Mouse (Mus musculus) macrophage (primary cell): ENCODE data around the gene Tm4sf5. TPM values are rescaled to one million over a fixed set of nuclear protein-coding genes. Genes with fewer than 3 reads are reported as not detected.

Source experiments
- H3K27ac ChIP-seq: fragments of 350-480 bp; formaldehyde crosslinking; 2 replicates; pipeline ENCODE4 v1.9.0; 2021
- H3K36me3 ChIP-seq: fragments of 350-480 bp; formaldehyde crosslinking; 2 replicates; pipeline ENCODE4 v1.9.0; 2021; ENCODE audit errors: inconsistent target
- H3K4me3 ChIP-seq: fragments of 350-480 bp; formaldehyde crosslinking; 2 replicates; pipeline ENCODE4 v1.9.0; 2021; ENCODE audit errors: inconsistent target
- H3K79me2 ChIP-seq: fragments of 350-480 bp; formaldehyde crosslinking; 2 replicates; pipeline ENCODE4 v1.9.0; 2021; ENCODE audit errors: inconsistent target
- WGBS: methylation state at CpG from one replicate; pipeline ENCODE4 v1.1.7; 2026; ENCODE audit warnings: inconsistent platforms; ENCODE audit not compliant: missing documents; 5-methylcytosine and 5-hydroxymethylcytosine counted together
- polyA plus RNA-seq: library from polyadenylated mRNA; stranded (reverse); fragments of 250-400 nt; gene quantifications from 3 replicates; pipeline ENCODE4 v1.2.4, GENCODE M21; 2018; ENCODE audit warnings: inconsistent platforms

Tm4sf5 gene
- polyA plus RNA-seq, 1 experiment from 2014 or later, result 2.7 TPM

- H3K27ac ChIP-seq, result peak overlapping the region; percentile 98
- H3K4me3 ChIP-seq, result no peak overlapping the region
- H3K79me2 ChIP-seq, result no peaks in the 10 kb centered on the region
- 1% methylated on average over 6 of the region's 6 CpGs for WGBS
- no peaks in the 10 kb centered on the region for H3K36me3 ChIP-seq
Observed at GRCm38 (mm10) chr11:70489684-70490083, 15.4 kb upstream of the Tm4sf5 start.

GRCm38 (mm10) chr11:70499566-70500475, 5.2 kb upstream of the Tm4sf5 start:
- Histone ChIP-seq H3K36me3 (no peaks in the 10 kb centered on the region), H3K79me2 (no peaks in the 10 kb centered on the region), H3K4me3 (no peak overlapping the region), H3K27ac (peak overlapping the region; percentile 41)
- WGBS, result 68% methylated on average over 13 of the region's 14 CpGs

GRCm38 (mm10) chr11:70500476-70500812, 4.6 kb upstream of the Tm4sf5 start:
- no peaks in the 10 kb centered on the region for H3K79me2 ChIP-seq
- H3K4me3 ChIP-seq, result no peak overlapping the region
- no peak overlapping the region for H3K27ac ChIP-seq
- WGBS, result 100% methylated on average over 1 of the region's 1 CpGs
- H3K36me3 ChIP-seq, result no peaks in the 10 kb centered on the region

- Histone ChIP-seq H3K27ac (no peak overlapping the region), H3K4me3 (no peak overlapping the region), H3K79me2 (no peaks in the 10 kb centered on the region), H3K36me3 (no peaks in the 10 kb centered on the region)
- 94% methylated on average over 3 of the region's 3 CpGs for WGBS
Observed at GRCm38 (mm10) chr11:70502018-70502417, 3.0 kb upstream of the Tm4sf5 start.

- H3K36me3 ChIP-seq, result no peaks in the 10 kb centered on the region
- H3K4me3 ChIP-seq, result no peak overlapping the region
- H3K79me2 ChIP-seq, result no peaks in the 10 kb centered on the region
- H3K27ac ChIP-seq, result no peak overlapping the region
- WGBS, result 33% methylated on average over 4 of the region's 4 CpGs
Observed at GRCm38 (mm10) chr11:70506385-70506784, 1.3 kb downstream of the Tm4sf5 start.

- H3K36me3 ChIP-seq, result no peaks in the 10 kb centered on the region
- no peak overlapping the region for H3K4me3 ChIP-seq
- WGBS, result 81% methylated on average over 7 of the region's 7 CpGs
- H3K79me2 ChIP-seq, result no peaks in the 10 kb centered on the region
- no peak overlapping the region for H3K27ac ChIP-seq
Observed at GRCm38 (mm10) chr11:70506962-70507515, 2.0 kb downstream of the Tm4sf5 start.

- H3K36me3 ChIP-seq, result no peaks in the 10 kb centered on the region
- H3K4me3 ChIP-seq, result no peak overlapping the region
- no peaks in the 10 kb centered on the region for H3K79me2 ChIP-seq
- no peak overlapping the region for H3K27ac ChIP-seq
- 19% methylated on average over 19 of the region's 19 CpGs for WGBS
Observed at GRCm38 (mm10) chr11:70509753-70510564, 4.9 kb downstream of the Tm4sf5 start.

- H3K79me2 ChIP-seq, result no peaks in the 10 kb centered on the region
- no peak overlapping the region for H3K27ac ChIP-seq
- WGBS, result 83% methylated on average over 2 of the region's 2 CpGs
- no peak overlapping the region for H3K4me3 ChIP-seq
- H3K36me3 ChIP-seq, result no peaks in the 10 kb centered on the region
Observed at GRCm38 (mm10) chr11:70511242-70511641, 6.2 kb downstream of the Tm4sf5 start.

- Histone ChIP-seq H3K36me3 (no peaks in the 10 kb centered on the region), H3K27ac (no peak overlapping the region), H3K4me3 (no peak overlapping the region), H3K79me2 (no peaks in the 10 kb centered on the region)
- WGBS, result 96% methylated on average over 6 of the region's 7 CpGs
Observed at GRCm38 (mm10) chr11:70511825-70512224, 6.8 kb downstream of the Tm4sf5 start.

GRCm38 (mm10) chr11:70512709-70513342, 7.8 kb downstream of the Tm4sf5 start:
- WGBS, result 73% methylated on average over 7 of the region's 7 CpGs
- no peaks in the 10 kb centered on the region for H3K79me2 ChIP-seq
- no peak overlapping the region for H3K4me3 ChIP-seq
- no peak overlapping the region for H3K27ac ChIP-seq
- H3K36me3 ChIP-seq, result no peaks in the 10 kb centered on the region

- WGBS, result 85% methylated on average over 11 of the region's 11 CpGs
Observed at GRCm38 (mm10) chr11:70513520-70513919, 8.5 kb downstream of the Tm4sf5 start.

GRCm38 (mm10) chr11:70514288-70514687, 9.2 kb downstream of the Tm4sf5 start, which contains the start of gene Vmo1:
Gene Vmo1, minus strand, starts transcription at chr11:70514616.
- H3K4me3 ChIP-seq, result no peak within 1 kb of the TSS
- H3K79me2 ChIP-seq, result no peaks in the 10 kb centered on the region
- H3K36me3 ChIP-seq, result no peaks in the 10 kb centered on the region
- H3K27ac ChIP-seq, result no peak within 1 kb of the TSS
- 89% methylated on average over 7 of the region's 7 CpGs for WGBS

More at GRCm38 (mm10) chr11:70513520-70513919, 8.5 kb downstream of the Tm4sf5 start:
- H3K36me3 ChIP-seq, result no peaks in the 10 kb centered on the region
- H3K79me2 ChIP-seq, result no peaks in the 10 kb centered on the region
- no peak overlapping the region for H3K4me3 ChIP-seq
- H3K27ac ChIP-seq, result no peak overlapping the region

- WGBS, result 38% methylated on average over 2 of the region's 2 CpGs
- Histone ChIP-seq H3K79me2 (no peaks in the 10 kb centered on the region), H3K4me3 (no peak overlapping the region)
Observed at GRCm38 (mm10) chr11:70516352-70516751, 11.3 kb downstream of the Tm4sf5 start.

GRCm38 (mm10) chr11:70518436-70518835, 13.4 kb downstream of the Tm4sf5 start:
- Histone ChIP-seq H3K79me2 (no peaks in the 10 kb centered on the region), H3K4me3 (no peak overlapping the region), H3K27ac (no peak overlapping the region), H3K36me3 (no peaks in the 10 kb centered on the region)
- 100% methylated on average over 1 of the region's 1 CpGs for WGBS

More at GRCm38 (mm10) chr11:70516352-70516751, 11.3 kb downstream of the Tm4sf5 start:
- Histone ChIP-seq H3K27ac (no peak overlapping the region), H3K36me3 (no peaks in the 10 kb centered on the region)
